In genomic region chr6:145120787-145121589, GRCm38 (mm10) we compare ENCODE assay signal across 9 mouse cellular contexts. TPM values are rescaled to one million over a fixed set of nuclear protein-coding genes. Genes with fewer than 3 reads are reported as not detected.
DNase-seq lines count a peak whose midpoint lies in the region; ATAC-seq and TF ChIP-seq lines count a peak whose summit lies in the region.
"Had no signal": no experiment of that assay in that cellular context is flagged by ENCODE, and none has a peak within 500 bp of the region (broad histone marks: within the 10 kb centered on the region; RNA-seq: fewer than 3 reads in every experiment).

No protein-coding gene starts in this region.

- no peaks in the 10 kb centered on the region for H3K79me2 ChIP-seq in heart, adult 2 months (replicated peaks; ENCODE audit: control insufficient read depth, insufficient read depth, low read length)

- H3K4me3 ChIP-seq in layer of hippocampus, adult 2 months: no peak overlapping the region
- H3K4me3 ChIP-seq in heart, adult 2 months: no peak overlapping the region
- peak overlapping the region; percentile 5 to 45; a peak in 3 of 4 replicates for H3K4me3 ChIP-seq in liver, embryonic 14.5 days (ENCODE audit: insufficient read depth in 1 of 2, low read depth in 2 of 2, low read length in 2 of 2)

- TF ChIP-seq CTCF in layer of hippocampus, adult 2 months (conservative IDR thresholded peaks at IDR 0.05): no peak
- no peak for TF ChIP-seq CTCF in heart, adult 2 months (IDR thresholded peaks at IDR 0.05)
- TF ChIP-seq CTCF in liver, embryonic 14.5 days (IDR thresholded peaks at IDR 0.05; ENCODE audit: low read depth): no peak

- TF ChIP-seq POLR2A in heart, adult 2 months (IDR thresholded peaks at IDR 0.05; ENCODE audit: insufficient read depth, low read depth, low read length): peak; percentile 21; the same call in 1 of the 2 replicates

- no peak for DNase-seq in layer of hippocampus, adult 2 months (ENCODE audit: low spot score in 2 of 2)
- DNase-seq in layer of hippocampus, adult 11-12 months (ENCODE audit: low spot score): no peak
- DNase-seq in ES-CJ7 (ENCODE audit: low read depth, low spot score): peak; percentile 91
- DNase-seq in heart, adult 2 months: peak; percentile 35 to 52
- DNase-seq in liver, embryonic 14.5 days (ENCODE audit: low read depth in 3 of 3, low spot score in 3 of 3): peak in 2 of 3 experiments; percentile 30 to 51
- DNase-seq in thymus, postnatal 36 days: peak; percentile 71 to 84
- no peak for DNase-seq in testis, postnatal 14 days (ENCODE audit: low spot score)
- no peak for DNase-seq in right cerebral cortex, postnatal 10 days (ENCODE audit: low spot score in 2 of 2)
- DNase-seq: lung, embryonic 14.5 days had no signal

- intact Hi-C loops in heart, adult 2 months (cut with DNase I): loop anchor here (5.0 kb wide), 1 partner anchor 34 kb away; no protein-coding TSS in a partner anchor

- H3K36me3 ChIP-seq in heart, adult 2 months (ENCODE audit: control insufficient read depth, insufficient read depth, low read length): no peaks in the 10 kb centered on the region
- no peaks in the 10 kb centered on the region for H3K36me3 ChIP-seq in liver, embryonic 14.5 days (replicated peaks; ENCODE audit: control insufficient read depth, insufficient read depth, low read depth)

- peak overlapping the region; percentile 39; the same call in 1 of the 2 replicates for H3K27ac ChIP-seq in layer of hippocampus, adult 2 months
- H3K27ac ChIP-seq in heart, adult 2 months: peak overlapping the region; percentile 70
- H3K27ac ChIP-seq in liver, embryonic 14.5 days: peak overlapping the region; percentile 7

- TF ChIP-seq EP300 in heart, adult 2 months (IDR thresholded peaks at IDR 0.05; ENCODE audit: insufficient read depth, low read depth, low read length): no peak
- no peak; the same call in 1 of the 2 replicates for TF ChIP-seq EP300 in liver, embryonic 14.5 days (IDR thresholded peaks at IDR 0.05; ENCODE audit: low read depth)

- no peak for ATAC-seq in liver, embryonic 14.5 days (ENCODE audit: insufficient read depth)

- H3K9me3 ChIP-seq in liver, embryonic 14.5 days (ENCODE audit: control insufficient read depth, low read length): no peaks in the 10 kb centered on the region

- H3K4me2 ChIP-seq in liver, embryonic 14.5 days (ENCODE audit: low read depth): peak overlapping the region; percentile 64

- peak overlapping the region; percentile 48 for H3K9ac ChIP-seq in heart, adult 2 months (ENCODE audit: low read depth, low read length)
- H3K9ac ChIP-seq in liver, embryonic 14.5 days (replicated peaks): peak overlapping the region; percentile 65; the same call in 1 of the 2 replicates
- H3K9ac ChIP-seq: lung, embryonic 14.5 days had no signal

- H3K4me1 ChIP-seq in heart, adult 2 months (ENCODE audit: control insufficient read depth, insufficient read depth, low read length): peaks cover 7% of the 10 kb centered on the region
- H3K4me1 ChIP-seq in liver, embryonic 14.5 days (replicated peaks; ENCODE audit: control insufficient read depth in 2 of 2, insufficient read depth in 2 of 2, low read length in 1 of 2): peaks cover 6 to 44% of the 10 kb centered on the region in 2 experiments

- 16% methylated on average over 18 of the region's 18 CpGs for WGBS in heart, adult 2 months
- 9% methylated on average over 18 of the region's 18 CpGs for WGBS in liver, embryonic 14.5 days (ENCODE audit: insufficient replicate concordance)

- H3K27me3 ChIP-seq in heart, adult 2 months (ENCODE audit: control insufficient read depth, insufficient read depth, low read length): no peaks in the 10 kb centered on the region
- no peaks in the 10 kb centered on the region for H3K27me3 ChIP-seq in liver, embryonic 14.5 days (ENCODE audit: control insufficient read depth, insufficient read depth, low read length)

RNA-seq across cellular contexts. Expression of gene Lrmp, which starts 5.5 kb away (rescaled TPM):
- 1 to 10 TPM; 3.8 to 6.1 TPM for total RNA-seq in layer of hippocampus, adult 2 months (2021)
- total RNA-seq in heart, adult 2 months (2021): 1 to 10 TPM; 1.1 to 1.9 TPM
- polyA plus RNA-seq in heart, adult 2 months (2012; rRNA removed): 2.9 and 4.6 TPM in 2 replicates
- 8.3 and 10.9 TPM in 2 replicates for polyA plus RNA-seq in liver, embryonic 14.5 days (2012; rRNA removed)
- polyA plus RNA-seq in liver, embryonic 14.5 days (2014; fragmentation: Nextera tagmentation; extraction: Ambion mirVana): 7.3 and 9.8 TPM in 2 replicates

RNA-seq across cellular contexts. Expression of gene Bcat1, which starts 45.0 kb away (rescaled TPM):
- 100 to 1,000 TPM in 1 of 2 experiments, 10 to 100 TPM in 1; 96.8 to 105 TPM for total RNA-seq in layer of hippocampus, adult 2 months (2021)
- 1 to 10 TPM in 1 of 2 experiments, under 1 TPM in 1; 0.86 to 1.0 TPM for total RNA-seq in heart, adult 2 months (2021)
- polyA plus RNA-seq in heart, adult 2 months (2012; rRNA removed): 0.37 and 0.73 TPM in 2 replicates
- 0.06 and 0.13 TPM in 2 replicates for polyA plus RNA-seq in liver, embryonic 14.5 days (2012; rRNA removed)
- polyA plus RNA-seq in liver, embryonic 14.5 days (2014; fragmentation: Nextera tagmentation; extraction: Ambion mirVana): 0.35 and 0.51 TPM in 2 replicates

Comparison
In these comparisons a context has a peak if more than half of its experiments do, and no peak if none do; other contexts are left out.
1. DNase-seq: peak in ES-CJ7 (single experiment), heart, adult 2 months (2 of 2), liver, embryonic 14.5 days (2 of 3) and thymus, postnatal 36 days (2 of 2); none in layer of hippocampus, adult 2 months (0 of 2), layer of hippocampus, adult 11-12 months (single experiment), testis, postnatal 14 days (single experiment) and right cerebral cortex, postnatal 10 days (0 of 2).
2. H3K27ac ChIP-seq: peak in every context shown above with its lines; median percentile 70 in heart, adult 2 months; 39 in layer of hippocampus, adult 2 months; 7 in liver, embryonic 14.5 days.
3. H3K4me3 ChIP-seq: peak in liver, embryonic 14.5 days (2 of 2); none in layer of hippocampus, adult 2 months (single experiment) and heart, adult 2 months (single experiment).
4. RNA of gene Bcat1, which starts 45.0 kb away (total RNA-seq): 96.8 to 105 TPM in layer of hippocampus, adult 2 months; 0.86 to 1.0 TPM in heart, adult 2 months; every median in the first group is over 10 times any median in the second.